Mouse (Mus musculus): ENCODE measurements around the gene Hoxa7.

GRCm38 (mm10) chr6:52169499-52170165 is 52.0 kb downstream of the Hoxa7 start:
- TF ChIP-seq POLR2A (IDR thresholded peaks at IDR 0.05; ENCODE audit: insufficient read length, low read depth): no peak
- no peak for TF ChIP-seq USF1 (IDR thresholded peaks at IDR 0.05; ENCODE audit: low read depth)
- no peak for TF ChIP-seq CEBPB (IDR thresholded peaks at IDR 0.05; ENCODE audit: insufficient read depth, poor library complexity, severe bottlenecking)
- TF ChIP-seq MYOD1 (IDR thresholded peaks at IDR 0.05; ENCODE audit: control insufficient read depth in 1 of 3, insufficient read length in 2 of 3, low read depth in 2 of 3): no peak
- TF ChIP-seq TCF12 (IDR thresholded peaks at IDR 0.05; ENCODE audit: insufficient read depth, poor library complexity, severe bottlenecking): no peak
- TF ChIP-seq MAX (IDR thresholded peaks at IDR 0.05; ENCODE audit: low read depth): no peak
- TF ChIP-seq POLR2AphosphoS2 (IDR thresholded peaks at IDR 0.05; ENCODE audit: insufficient read length, low read depth): no peak
- no peak for TF ChIP-seq E2F4 (IDR thresholded peaks at IDR 0.05; ENCODE audit: insufficient read depth)
- TF ChIP-seq MYOG (IDR thresholded peaks at IDR 0.05; ENCODE audit: control insufficient read depth in 1 of 3, insufficient read depth in 1 of 3, insufficient read length in 2 of 3, low read depth in 2 of 3): peak in 1 of 3 experiments; percentile 3

All from myocyte (in vitro differentiated cells).